Mouse (Mus musculus): ENCODE results near the gene Msantd2. TPM values are rescaled to one million over a fixed set of nuclear protein-coding genes. Genes with fewer than 3 reads are reported as not detected.

Gene Msantd2
- polyA plus RNA-seq, 1 experiment from 2014 or later, result 14.7 TPM

DNA sequence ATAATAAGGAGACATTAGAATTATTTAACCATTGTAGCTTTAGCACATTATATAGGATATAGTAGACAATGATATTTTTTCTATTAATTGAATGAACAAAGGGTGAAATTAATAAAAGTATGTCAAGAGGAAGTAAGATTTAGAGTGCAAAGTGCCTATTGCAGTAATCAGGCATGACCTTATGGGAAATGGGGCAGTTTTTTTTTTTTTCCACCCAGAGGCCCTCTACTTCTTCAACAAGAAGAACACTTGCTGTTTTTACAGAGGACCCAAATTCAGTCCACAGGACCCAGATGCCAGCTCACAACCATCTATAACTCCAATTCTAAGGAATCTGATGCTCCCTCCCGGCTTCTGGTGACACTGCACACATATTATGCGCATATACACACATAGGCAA, 71.5 kb downstream of the Msantd2 start:
- Histone ChIP-seq H3K4me1 (peaks cover 1% of the 10 kb centered on the region; the same call in 1 of the 2 replicates), H3K4me3 (no peak overlapping the region), H3K27me3 (replicated peaks) (peaks cover 14% of the 10 kb centered on the region; the same call in 1 of the 2 replicates), H3K9me3 (no peaks in the 10 kb centered on the region), H3K9ac (no peak overlapping the region), H3K36me3 (no peaks in the 10 kb centered on the region), H3K4me2 (no peak overlapping the region), H3K27ac (replicated peaks) (no peak overlapping the region)
- no peak for ATAC-seq (ENCODE audit: extremely low read depth, insufficient number of reproducible peaks, low FRiP score, low TSS enrichment)
- 76% methylated on average over 2 of the region's 2 CpGs for WGBS

GRCm38 (mm10) chr9:37563805-37564204, 74.7 kb downstream of the Msantd2 start:
- no peak overlapping the region for H3K4me3 ChIP-seq
- no peak overlapping the region for H3K4me2 ChIP-seq
- no peaks in the 10 kb centered on the region for H3K36me3 ChIP-seq
- no peak overlapping the region for H3K9ac ChIP-seq
- 57% methylated on average over 1 of the region's 1 CpGs for WGBS
- peaks cover 15% of the 10 kb centered on the region for H3K4me1 ChIP-seq
- H3K9me3 ChIP-seq, result no peaks in the 10 kb centered on the region
- H3K27ac ChIP-seq (replicated peaks), result no peak overlapping the region
- no peak for ATAC-seq (ENCODE audit: extremely low read depth, insufficient number of reproducible peaks, low FRiP score, low TSS enrichment)
- H3K27me3 ChIP-seq (replicated peaks), result no peaks in the 10 kb centered on the region

- H3K27me3 ChIP-seq (replicated peaks), result no peaks in the 10 kb centered on the region
- no peaks in the 10 kb centered on the region for H3K9me3 ChIP-seq
- no peak overlapping the region for H3K4me2 ChIP-seq
- ATAC-seq (ENCODE audit: extremely low read depth, insufficient number of reproducible peaks, low FRiP score, low TSS enrichment), result no peak
- H3K36me3 ChIP-seq, result no peaks in the 10 kb centered on the region
- no peak overlapping the region for H3K4me3 ChIP-seq
- 74% methylated on average over 2 of the region's 2 CpGs for WGBS
- peaks cover 31% of the 10 kb centered on the region for H3K4me1 ChIP-seq
- H3K27ac ChIP-seq (replicated peaks), result no peak overlapping the region
- H3K9ac ChIP-seq, result no peak overlapping the region
Observed at GRCm38 (mm10) chr9:37567019-37567418, 77.9 kb downstream of the Msantd2 start.

- H3K9me3 ChIP-seq, result no peaks in the 10 kb centered on the region
- peak overlapping the region; percentile 58; the same call in 1 of the 2 replicates for H3K4me2 ChIP-seq
- no peak overlapping the region for H3K9ac ChIP-seq
- H3K4me1 ChIP-seq, result peaks cover 35% of the 10 kb centered on the region
- peak overlapping the region; percentile 14; the same call in 1 of the 2 replicates for H3K4me3 ChIP-seq
- ATAC-seq (ENCODE audit: extremely low read depth, insufficient number of reproducible peaks, low FRiP score, low TSS enrichment), result no peak
- H3K27me3 ChIP-seq (replicated peaks), result no peaks in the 10 kb centered on the region
- WGBS, result 46% methylated on average over 5 of the region's 5 CpGs
- 0 out of 2 replicates have a peak overlapping the region, but pooled peaks have one; percentile 13 for H3K27ac ChIP-seq (replicated peaks)
- no peaks in the 10 kb centered on the region for H3K36me3 ChIP-seq
Observed at GRCm38 (mm10) chr9:37567454-37567853, 78.3 kb downstream of the Msantd2 start.

DNA sequence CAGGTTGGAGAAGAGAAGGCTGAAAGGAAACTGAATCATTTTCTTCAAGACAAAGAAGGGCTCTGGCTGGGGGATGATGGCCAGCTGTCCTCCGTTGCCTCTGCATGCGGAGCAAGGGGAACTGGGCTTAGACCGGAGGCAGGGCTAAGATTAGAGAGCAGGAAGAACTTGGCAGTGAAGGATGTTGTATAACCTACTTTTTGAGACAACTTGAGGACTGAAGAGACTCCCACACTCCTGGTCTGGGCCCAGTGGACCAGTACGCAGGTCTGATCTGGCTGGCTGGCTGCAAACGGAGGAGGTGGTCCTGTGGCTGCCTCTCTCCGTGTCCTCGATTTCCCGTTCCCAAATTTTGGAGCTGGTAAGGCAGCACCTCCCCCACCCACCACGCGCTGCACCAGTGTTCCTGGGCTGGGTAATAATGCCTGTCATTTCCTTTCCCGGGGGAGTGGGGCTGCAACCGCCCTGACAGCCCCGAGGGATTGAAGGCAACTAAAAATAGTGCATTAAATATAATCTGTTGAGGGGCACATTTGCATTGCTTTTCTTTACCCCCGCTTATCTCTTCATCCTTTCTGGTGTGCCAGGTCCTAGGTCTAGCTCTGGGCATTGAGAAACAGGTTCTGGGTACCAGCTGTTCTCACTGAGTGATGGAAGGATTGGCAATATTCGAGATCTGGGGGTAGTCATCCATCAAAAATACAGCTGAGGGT, 78.9 kb downstream of the Msantd2 start:
- ATAC-seq (ENCODE audit: extremely low read depth, insufficient number of reproducible peaks, low FRiP score, low TSS enrichment), result no peak
- Histone ChIP-seq H3K4me3 (peak overlapping the region; percentile 14), H3K27ac (replicated peaks) (no peak overlapping the region)

GRCm38 (mm10) chr9:37568605-37569214, 79.6 kb downstream of the Msantd2 start:
- ATAC-seq (ENCODE audit: extremely low read depth, insufficient number of reproducible peaks, low FRiP score, low TSS enrichment), result no peak
- WGBS, result 42% methylated on average over 4 of the region's 4 CpGs
- no peaks in the 10 kb centered on the region for H3K36me3 ChIP-seq
- H3K9me3 ChIP-seq, result no peaks in the 10 kb centered on the region
- H3K9ac ChIP-seq, result no peak overlapping the region
- H3K27ac ChIP-seq (replicated peaks), result no peak overlapping the region
- H3K4me1 ChIP-seq, result peaks cover 43% of the 10 kb centered on the region
- H3K4me3 ChIP-seq, result no peak overlapping the region
- H3K4me2 ChIP-seq, result peak overlapping the region; percentile 58
- H3K27me3 ChIP-seq (replicated peaks), result no peaks in the 10 kb centered on the region

More for the DNA sequence above, 78.9 kb downstream of the Msantd2 start:
- Histone ChIP-seq H3K36me3 (no peaks in the 10 kb centered on the region), H3K9me3 (no peaks in the 10 kb centered on the region), H3K4me2 (peak overlapping the region; percentile 58), H3K4me1 (peaks cover 41% of the 10 kb centered on the region), H3K27me3 (replicated peaks) (no peaks in the 10 kb centered on the region), H3K9ac (0 out of 2 replicates have a peak overlapping the region, but pooled peaks have one; percentile 16)
- WGBS, result 23% methylated on average over 15 of the region's 15 CpGs

DNA sequence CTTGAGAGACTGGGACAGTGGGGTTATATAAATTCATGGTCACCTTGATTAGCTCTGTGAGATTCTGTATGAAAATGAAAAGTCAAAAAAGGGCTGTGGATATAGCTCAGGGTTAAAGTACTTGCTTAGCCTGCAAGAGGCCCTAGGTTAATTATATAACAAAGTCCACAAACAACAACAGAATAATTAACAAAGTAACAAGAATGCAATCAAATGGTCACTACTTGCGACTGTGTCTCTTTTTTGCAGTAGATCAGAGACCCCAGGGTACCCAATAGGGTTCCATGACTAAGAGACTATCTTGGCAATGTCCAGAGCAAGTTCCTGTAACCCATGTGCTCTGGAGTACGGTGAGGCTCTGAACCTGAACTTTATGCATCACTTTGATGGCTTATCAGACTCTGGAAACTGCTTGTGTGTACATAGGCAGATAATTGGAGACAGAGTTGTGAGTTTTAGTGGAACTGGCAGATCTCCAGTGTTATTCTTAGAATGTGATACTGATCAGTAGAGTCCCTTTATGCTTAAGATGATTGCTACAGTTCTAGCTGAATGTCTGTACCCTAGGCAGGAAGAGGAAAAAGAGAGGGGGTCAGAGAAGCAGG, 80.2 kb downstream of the Msantd2 start:
- H3K4me1 ChIP-seq, result peaks cover 43% of the 10 kb centered on the region
- WGBS, result 53% methylated on average over 2 of the region's 2 CpGs
- no peak overlapping the region for H3K27ac ChIP-seq (replicated peaks)
- H3K9me3 ChIP-seq, result no peaks in the 10 kb centered on the region
- ATAC-seq (ENCODE audit: extremely low read depth, insufficient number of reproducible peaks, low FRiP score, low TSS enrichment), result no peak
- no peak overlapping the region for H3K9ac ChIP-seq
- H3K4me2 ChIP-seq, result no peak overlapping the region
- no peak overlapping the region for H3K4me3 ChIP-seq
- no peaks in the 10 kb centered on the region for H3K27me3 ChIP-seq (replicated peaks)
- H3K36me3 ChIP-seq, result no peaks in the 10 kb centered on the region

GRCm38 (mm10) chr9:37572204-37572876, 83.2 kb downstream of the Msantd2 start:
- peaks cover 46% of the 10 kb centered on the region for H3K4me1 ChIP-seq
- no peaks in the 10 kb centered on the region for H3K36me3 ChIP-seq
- no peaks in the 10 kb centered on the region for H3K9me3 ChIP-seq
- H3K27me3 ChIP-seq (replicated peaks), result peaks cover 14% of the 10 kb centered on the region; the same call in 1 of the 2 replicates
- H3K9ac ChIP-seq, result no peak overlapping the region
- H3K4me3 ChIP-seq, result no peak overlapping the region
- 0 out of 2 replicates have a peak overlapping the region, but pooled peaks have one; percentile 12 for H3K27ac ChIP-seq (replicated peaks)
- WGBS, result 17% methylated on average over 3 of the region's 3 CpGs
- no peak for ATAC-seq (ENCODE audit: extremely low read depth, insufficient number of reproducible peaks, low FRiP score, low TSS enrichment)
- H3K4me2 ChIP-seq, result no peak overlapping the region

Other genes with a start within 250 kb of the Msantd2 start
- 1.3 and 1.4 TPM in 2 replicates for gene Slc37a2, start 233.6 kb upstream of the Msantd2 start, polyA plus RNA-seq (2015; fragmentation: Nextera tagmentation; extraction: Ambion mirVana)
- gene Ccdc15, start 140.9 kb upstream of the Msantd2 start, polyA plus RNA-seq (2015; fragmentation: Nextera tagmentation; extraction: Ambion mirVana), result 3.6 and 4.7 TPM in 2 replicates
- gene Hepacam, start 122.0 kb upstream of the Msantd2 start, polyA plus RNA-seq (2015; fragmentation: Nextera tagmentation; extraction: Ambion mirVana), result 0.07 TPM in 1 of 2 replicates, not detected in the other
- 7.4 and 8.8 TPM in 2 replicates for gene Robo4, start 87.4 kb upstream of the Msantd2 start, polyA plus RNA-seq (2015; fragmentation: Nextera tagmentation; extraction: Ambion mirVana)
- 0.14 and 0.17 TPM in 2 replicates for gene Robo3, start 56.1 kb upstream of the Msantd2 start, polyA plus RNA-seq (2015; fragmentation: Nextera tagmentation; extraction: Ambion mirVana)
- gene Esam, start 38.8 kb downstream of the Msantd2 start, polyA plus RNA-seq (2015; fragmentation: Nextera tagmentation; extraction: Ambion mirVana), result 69.9 and 76.5 TPM in 2 replicates
- gene Vsig2, start 49.9 kb downstream of the Msantd2 start, polyA plus RNA-seq (2015; fragmentation: Nextera tagmentation; extraction: Ambion mirVana), result 1.4 and 1.6 TPM in 2 replicates
- gene Nrgn, start 63.6 kb downstream of the Msantd2 start, polyA plus RNA-seq (2015; fragmentation: Nextera tagmentation; extraction: Ambion mirVana), result 5.5 and 5.8 TPM in 2 replicates
- gene Siae, start 66.4 kb downstream of the Msantd2 start, polyA plus RNA-seq (2015; fragmentation: Nextera tagmentation; extraction: Ambion mirVana), result 9.6 and 10.1 TPM in 2 replicates
- 4.3 and 8.2 TPM in 2 replicates for gene Spa17, start 124.4 kb downstream of the Msantd2 start, polyA plus RNA-seq (2015; fragmentation: Nextera tagmentation; extraction: Ambion mirVana)
- gene Tbrg1, start 168.0 kb downstream of the Msantd2 start, polyA plus RNA-seq (2015; fragmentation: Nextera tagmentation; extraction: Ambion mirVana), result 126 and 129 TPM in 2 replicates
- 0.05 TPM in 1 of 2 replicates, not detected in the other for gene Panx3, start 179.9 kb downstream of the Msantd2 start, polyA plus RNA-seq (2015; fragmentation: Nextera tagmentation; extraction: Ambion mirVana)
- not detected in 2 replicates for gene Olfr160, start 226.9 kb downstream of the Msantd2 start, polyA plus RNA-seq (2015; fragmentation: Nextera tagmentation; extraction: Ambion mirVana)

Data from heart, embryonic 13.5 days (tissue).